Mouse (Mus musculus) olfactory bulb, adult 2 months (tissue): Measurements from ENCODE around the gene Nomo1. TPM values are rescaled to one million over a fixed set of nuclear protein-coding genes. Genes with fewer than 3 reads are reported as not detected.

Experiments
- H3K27ac ChIP-seq: fragments of 200-500 bp; 2 replicates; pipeline ENCODE4 v1.5.1; 2012; ENCODE audit warnings: low read depth, low read length; ENCODE audit not compliant: insufficient read depth
- H3K4me1 ChIP-seq: fragments of 200-500 bp; 2 replicates; pipeline ENCODE4 v1.6.1; 2012; ENCODE audit warnings: low read length; ENCODE audit not compliant: control insufficient read depth, insufficient read depth
- H3K4me3 ChIP-seq: fragments of 200-500 bp; 2 replicates; pipeline ENCODE4 v1.5.1; 2012; ENCODE audit warnings: mild to moderate bottlenecking, low read depth, low read length, moderate library complexity; ENCODE audit not compliant: insufficient read depth
- CTCF ChIP-seq: fragments of 200-500 bp; IDR thresholded peaks from 2 replicates; pipeline ENCODE4 v1.5.1; 2012; ENCODE audit warnings: low read depth, mild to moderate bottlenecking, low read length, moderate library complexity; ENCODE audit not compliant: insufficient read depth
- POLR2A ChIP-seq: fragments of 200-500 bp; IDR thresholded peaks from 2 replicates; pipeline ENCODE4 v1.6.1; 2012; ENCODE audit warnings: mild to moderate bottlenecking, low read depth, low read length, moderate library complexity; ENCODE audit not compliant: insufficient read depth
- WGBS: fragments of 180-500 bp; shearing (Covaris S2); methylation state at CpG from one replicate; pipeline ENCODE4 v1.1.7; 2018; 5-methylcytosine and 5-hydroxymethylcytosine counted together
- polyA plus RNA-seq: library from polyadenylated mRNA; stranded (reverse); fragments of >200 nt; gene quantifications from 2 replicates; pipeline ENCODE4 v1.2.4, GENCODE M21; 2012; ENCODE audit warnings: low replicate concordance; ENCODE audit not compliant: missing spikeins, insufficient read depth, insufficient read length

The Nomo1 gene
- polyA plus RNA-seq, 1 experiment = 117 TPM

GRCm38 (mm10) chr7:46037433-46037832 lies 3.9 kb downstream of the Nomo1 start:
- WGBS = 88% methylated on average over 6 of the region's 6 CpGs
- peaks cover 6% of the 10 kb centered on the region for H3K4me1 ChIP-seq
- no peak overlapping the region for H3K27ac ChIP-seq
- TF ChIP-seq POLR2A (no peak), CTCF (no peak)
- no peak overlapping the region for H3K4me3 ChIP-seq

- WGBS = 76% methylated on average over 2 of the region's 2 CpGs
- Histone ChIP-seq H3K4me3 (no peak overlapping the region), H3K4me1 (0 out of 2 replicates have a peak, but pooled peaks cover under 1% of the 10 kb centered on the region), H3K27ac (no peak overlapping the region)
- TF ChIP-seq CTCF (no peak), POLR2A (no peak)
These were observed 6.4 kb downstream of the Nomo1 start for GRCm38 (mm10) chr7:46039873-46040272.

- TF ChIP-seq POLR2A = no peak
- TF ChIP-seq CTCF = no peak
- 96% methylated on average over 10 of the region's 10 CpGs for WGBS
These were observed 10.6 kb downstream of the Nomo1 start for GRCm38 (mm10) chr7:46044106-46044505.

GRCm38 (mm10) chr7:46045882-46046281 lies 12.4 kb downstream of the Nomo1 start:
- 94% methylated on average over 11 of the region's 11 CpGs for WGBS
- H3K4me1 ChIP-seq = no peaks in the 10 kb centered on the region
- no peak for TF ChIP-seq POLR2A
- TF ChIP-seq CTCF = no peak
- H3K27ac ChIP-seq = no peak overlapping the region
- no peak overlapping the region for H3K4me3 ChIP-seq

More at GRCm38 (mm10) chr7:46044106-46044505, 10.6 kb downstream of the Nomo1 start:
- Histone ChIP-seq H3K27ac (no peak overlapping the region), H3K4me3 (no peak overlapping the region), H3K4me1 (no peaks in the 10 kb centered on the region)

- Histone ChIP-seq H3K4me3 (no peak overlapping the region), H3K27ac (no peak overlapping the region), H3K4me1 (no peaks in the 10 kb centered on the region)
- 93% methylated on average over 13 of the region's 13 CpGs for WGBS
- TF ChIP-seq POLR2A = no peak
- no peak for TF ChIP-seq CTCF
These were observed 14.5 kb downstream of the Nomo1 start for GRCm38 (mm10) chr7:46047873-46048562.

- no peak for TF ChIP-seq POLR2A
- H3K27ac ChIP-seq = no peak overlapping the region
- H3K4me3 ChIP-seq = no peak overlapping the region
- WGBS = 87% methylated on average over 7 of the region's 7 CpGs
- H3K4me1 ChIP-seq = no peaks in the 10 kb centered on the region
These were observed 16.5 kb downstream of the Nomo1 start for GRCm38 (mm10) chr7:46049981-46050380.

GRCm38 (mm10) chr7:46052161-46052821 lies 18.8 kb downstream of the Nomo1 start:
- H3K27ac ChIP-seq = no peak overlapping the region
- no peaks in the 10 kb centered on the region for H3K4me1 ChIP-seq
- H3K4me3 ChIP-seq = no peak overlapping the region
- TF ChIP-seq CTCF (no peak), POLR2A (no peak)
- WGBS = 87% methylated on average over 4 of the region's 4 CpGs

GRCm38 (mm10) chr7:46053566-46053965 lies 20.1 kb downstream of the Nomo1 start:
- TF ChIP-seq CTCF (no peak), POLR2A (no peak)
- 82% methylated on average over 3 of the region's 3 CpGs for WGBS
- no peaks in the 10 kb centered on the region for H3K4me1 ChIP-seq
- H3K27ac ChIP-seq = no peak overlapping the region
- no peak overlapping the region for H3K4me3 ChIP-seq

GRCm38 (mm10) chr7:46058882-46059281 lies 25.4 kb downstream of the Nomo1 start:
- Histone ChIP-seq H3K4me1 (no peaks in the 10 kb centered on the region), H3K27ac (no peak overlapping the region), H3K4me3 (no peak overlapping the region)
- 85% methylated on average over 11 of the region's 11 CpGs for WGBS
- no peak for TF ChIP-seq CTCF
- TF ChIP-seq POLR2A = no peak
